Mouse (Mus musculus) intestine, postnatal 0 days (tissue): ENCODE results near the gene Fxyd3. TPM values are rescaled to one million over a fixed set of nuclear protein-coding genes. Genes with fewer than 3 reads are reported as not detected.

Experiments used
- ATAC-seq: fragments of 200-750 bp; cut with Nextera tagmentation; 2 replicates; pipeline ENCODE4 v1.8.0; 2017; ENCODE audit warnings: mild to moderate bottlenecking, moderate TSS enrichment, moderate library complexity
- H3K27ac ChIP-seq: fragments of 300-500 bp; sonication (generic); 2 replicates; pipeline ENCODE4 v1.5.1; 2014; ENCODE audit warnings: mild to moderate bottlenecking, low read depth, low read length, moderate library complexity
- H3K27me3 ChIP-seq: fragments of 300-500 bp; sonication (generic); replicated peaks from 2 replicates; pipeline ENCODE4 v1.6.1; 2014; ENCODE audit warnings: low read length, mixed read lengths; ENCODE audit not compliant: control insufficient read depth, insufficient read depth
- H3K36me3 ChIP-seq: fragments of 300-500 bp; sonication (generic); 2 replicates; pipeline ENCODE4 v1.6.1; 2014; ENCODE audit warnings: mild to moderate bottlenecking, moderate library complexity; ENCODE audit not compliant: control insufficient read depth, insufficient read depth
- H3K4me1 ChIP-seq: fragments of 300-500 bp; sonication (generic); replicated peaks from 2 replicates; pipeline ENCODE4 v1.6.1; 2014; ENCODE audit warnings: antibody characterized with exemption, low read length, mixed read lengths; ENCODE audit not compliant: control insufficient read depth, insufficient read depth
- H3K4me2 ChIP-seq: fragments of 300-500 bp; sonication (generic); replicated peaks from 2 replicates; pipeline ENCODE4 v1.6.1; 2014; ENCODE audit warnings: low read depth, mild to moderate bottlenecking, moderate library complexity
- H3K4me3 ChIP-seq: fragments of 300-500 bp; sonication (generic); 2 replicates; pipeline ENCODE4 v1.5.1; 2014; ENCODE audit warnings: low read depth, low read length
- H3K9ac ChIP-seq: fragments of 300-500 bp; sonication (generic); 2 replicates; pipeline ENCODE4 v1.6.1; 2014; ENCODE audit warnings: mild to moderate bottlenecking, low read depth, low read length
- H3K9me3 ChIP-seq: fragments of 300-500 bp; sonication (generic); 2 replicates; pipeline ENCODE4 v1.6.1; 2016; ENCODE audit warnings: mixed run types; ENCODE audit not compliant: control insufficient read depth
- CTCF ChIP-seq: sonication (generic); IDR thresholded peaks from 2 replicates; pipeline ENCODE4 v1.5.1; 2016; ENCODE audit warnings: low read depth, mild to moderate bottlenecking, control low read depth, antibody characterized with exemption, moderate library complexity
- whole genome bisulfite sequencing: fragments of 180-500 bp; shearing (Covaris S2); extraction: QIAGEN DNeasy Blood & Tissue Kit; methylation state at CpG from one replicate; pipeline ENCODE4 v1.1.7; 2014; 5-methylcytosine and 5-hydroxymethylcytosine counted together
- polyA plus RNA-seq: library from polyadenylated mRNA; unstranded; fragments of >200 nt; fragmentation: Nextera tagmentation; extraction: Ambion mirVana; gene quantifications from 2 replicates; pipeline ENCODE4 v1.2.1, GENCODE M21; 2015

Gene Fxyd3
- polyA plus RNA-seq, 1 experiment from 2014 or later, result 48.0 TPM

- Histone ChIP-seq H3K27ac (no peak overlapping the region), H3K4me3 (no peak overlapping the region), H3K36me3 (no peaks in the 10 kb centered on the region), H3K4me1 (no peaks in the 10 kb centered on the region), H3K4me2 (no peak overlapping the region), H3K27me3 (no peaks in the 10 kb centered on the region), H3K9me3 (no peaks in the 10 kb centered on the region), H3K9ac (no peak overlapping the region)
- no peak for ATAC-seq
- TF ChIP-seq CTCF, result no peak; the same call in 1 of the 2 replicates
- WGBS, result 28% methylated on average over 12 of the region's 12 CpGs
Observed at GRCm38 (mm10) chr7:31094774-31095501, 18.4 kb upstream of the Fxyd3 start.

GRCm38 (mm10) chr7:31089721-31090120 is 13.2 kb upstream of the Fxyd3 start:
- Histone ChIP-seq H3K4me2 (no peak overlapping the region), H3K4me1 (no peaks in the 10 kb centered on the region), H3K9me3 (no peaks in the 10 kb centered on the region), H3K27ac (no peak overlapping the region), H3K9ac (no peak overlapping the region), H3K4me3 (no peak overlapping the region), H3K36me3 (no peaks in the 10 kb centered on the region), H3K27me3 (no peaks in the 10 kb centered on the region)
- ATAC-seq, result no peak
- TF ChIP-seq CTCF, result no peak
- 82% methylated on average over 2 of the region's 2 CpGs for WGBS

GRCm38 (mm10) chr7:31088206-31088605 is 11.7 kb upstream of the Fxyd3 start:
- no peak overlapping the region for H3K9ac ChIP-seq
- WGBS, result 70% methylated on average over 3 of the region's 3 CpGs
- H3K36me3 ChIP-seq, result no peaks in the 10 kb centered on the region
- H3K4me1 ChIP-seq, result no peaks in the 10 kb centered on the region
- H3K4me3 ChIP-seq, result no peak overlapping the region
- TF ChIP-seq CTCF, result no peak
- no peaks in the 10 kb centered on the region for H3K9me3 ChIP-seq
- H3K4me2 ChIP-seq, result no peak overlapping the region
- no peak overlapping the region for H3K27ac ChIP-seq
- no peak for ATAC-seq
- no peaks in the 10 kb centered on the region for H3K27me3 ChIP-seq

- no peak for ATAC-seq
- H3K9ac ChIP-seq, result no peak overlapping the region
- TF ChIP-seq CTCF, result no peak
- H3K9me3 ChIP-seq, result no peaks in the 10 kb centered on the region
- no peak overlapping the region for H3K4me3 ChIP-seq
- H3K27ac ChIP-seq, result no peak overlapping the region
- H3K27me3 ChIP-seq, result no peaks in the 10 kb centered on the region
- 57% methylated on average over 2 of the region's 2 CpGs for WGBS
- no peak overlapping the region for H3K4me2 ChIP-seq
- H3K36me3 ChIP-seq, result no peaks in the 10 kb centered on the region
- H3K4me1 ChIP-seq, result no peaks in the 10 kb centered on the region
Observed at GRCm38 (mm10) chr7:31087262-31087661, 10.8 kb upstream of the Fxyd3 start.

- ATAC-seq, result no peak
- TF ChIP-seq CTCF, result no peak
- Histone ChIP-seq H3K27ac (no peak overlapping the region), H3K9ac (no peak overlapping the region), H3K4me2 (no peak overlapping the region), H3K4me3 (no peak overlapping the region), H3K9me3 (no peaks in the 10 kb centered on the region), H3K27me3 (no peaks in the 10 kb centered on the region), H3K36me3 (no peaks in the 10 kb centered on the region), H3K4me1 (no peaks in the 10 kb centered on the region)
- 89% methylated on average over 9 of the region's 9 CpGs for WGBS
Observed at GRCm38 (mm10) chr7:31086175-31086755, 9.8 kb upstream of the Fxyd3 start.

- WGBS, result 38% methylated on average over 3 of the region's 3 CpGs
- no peak for ATAC-seq
- no peak for TF ChIP-seq CTCF
- Histone ChIP-seq H3K4me2 (no peak overlapping the region), H3K27ac (no peak overlapping the region), H3K9ac (no peak overlapping the region), H3K4me3 (no peak overlapping the region), H3K36me3 (no peaks in the 10 kb centered on the region), H3K27me3 (no peaks in the 10 kb centered on the region), H3K4me1 (no peaks in the 10 kb centered on the region), H3K9me3 (no peaks in the 10 kb centered on the region)
Observed at GRCm38 (mm10) chr7:31085171-31085570, 8.7 kb upstream of the Fxyd3 start.
